Mouse (Mus musculus): ENCODE measurements around the gene Supt20. TPM values are rescaled to one million over a fixed set of nuclear protein-coding genes. Genes with fewer than 3 reads are reported as not detected.

The Supt20 gene
- polyA plus RNA-seq, 1 experiment from 2014 or later = 101 TPM

- peaks cover 97% of the 10 kb centered on the region for H3K36me3 ChIP-seq (replicated peaks)
Measured at GRCm38 (mm10) chr3:54717348-54717747, 24.7 kb downstream of the Supt20 start.

DNA sequence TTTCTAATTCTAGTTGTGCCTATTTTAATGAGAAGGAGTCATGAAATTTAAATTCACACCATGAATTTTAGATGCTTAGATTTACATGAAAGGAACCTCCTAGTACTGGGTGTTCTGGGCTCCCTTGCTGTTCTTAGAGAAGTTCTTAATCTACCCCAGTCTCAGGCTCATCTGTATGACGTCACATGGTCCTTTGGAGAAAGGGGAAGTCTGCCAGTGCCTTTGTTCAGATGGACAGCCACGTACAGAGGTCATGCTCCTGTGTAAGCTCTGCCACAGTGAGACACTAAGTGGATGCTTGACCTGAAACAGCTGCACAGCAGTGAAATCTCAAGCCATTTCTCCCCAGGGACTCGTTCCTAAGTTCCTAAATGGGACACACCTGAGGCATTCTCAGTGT lies 26.3 kb downstream of the Supt20 start:
- WGBS = 74% methylated on average over 3 of the region's 3 CpGs
- DNase-seq (ENCODE audit: extremely low spot score, low spot score) = no peak
- H3K36me3 ChIP-seq (replicated peaks) = peaks cover 97% of the 10 kb centered on the region

More at GRCm38 (mm10) chr3:54717348-54717747, 24.7 kb downstream of the Supt20 start:
- Histone ChIP-seq H3K9me3 (no peaks in the 10 kb centered on the region), H3K4me3 (no peak overlapping the region), H3K4me1 (no peaks in the 10 kb centered on the region), H3K27ac (no peak overlapping the region), H3K27me3 (ENCODE audit: poor library complexity, severe bottlenecking) (no peaks in the 10 kb centered on the region)
- DNase-seq (ENCODE audit: extremely low spot score, low spot score) = no peak
- 93% methylated on average over 6 of the region's 6 CpGs for WGBS

GRCm38 (mm10) chr3:54723741-54724500 lies 31.3 kb downstream of the Supt20 start:
- no peaks in the 10 kb centered on the region for H3K27me3 ChIP-seq (ENCODE audit: poor library complexity, severe bottlenecking)
- peaks cover 95% of the 10 kb centered on the region for H3K36me3 ChIP-seq (replicated peaks)
- H3K9me3 ChIP-seq = no peaks in the 10 kb centered on the region
- no peak for DNase-seq (ENCODE audit: extremely low spot score, low spot score)
- WGBS = 90% methylated on average over 10 of the region's 10 CpGs
- H3K4me1 ChIP-seq = no peaks in the 10 kb centered on the region
- no peak overlapping the region for H3K27ac ChIP-seq
- H3K4me3 ChIP-seq = no peak overlapping the region

More for the DNA sequence above, 26.3 kb downstream of the Supt20 start:
- no peak overlapping the region for H3K27ac ChIP-seq
- no peaks in the 10 kb centered on the region for H3K4me1 ChIP-seq
- no peaks in the 10 kb centered on the region for H3K27me3 ChIP-seq (ENCODE audit: poor library complexity, severe bottlenecking)
- H3K4me3 ChIP-seq = no peak overlapping the region
- no peaks in the 10 kb centered on the region for H3K9me3 ChIP-seq

DNA sequence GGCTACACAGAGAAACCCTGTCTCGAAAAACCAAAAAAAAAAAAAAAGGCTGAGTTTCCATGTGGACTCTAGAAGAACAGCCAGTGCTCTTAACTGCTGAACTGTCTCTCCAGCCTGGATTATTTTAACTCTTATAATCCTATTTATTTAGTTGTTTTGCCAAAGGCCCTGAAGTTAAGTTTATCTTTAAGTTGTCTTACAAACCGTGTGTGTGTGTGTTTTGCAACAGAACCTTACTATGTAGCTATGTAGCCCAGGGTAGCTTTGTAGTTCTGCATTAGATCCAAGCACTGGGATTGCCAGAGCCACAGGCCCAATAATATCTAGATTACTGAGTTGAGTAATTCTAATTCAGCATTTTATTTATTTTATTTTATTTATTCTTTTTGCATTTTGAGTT lies 32.7 kb downstream of the Supt20 start:
- no peak for DNase-seq (ENCODE audit: extremely low spot score, low spot score)
- H3K9me3 ChIP-seq = no peaks in the 10 kb centered on the region
- no peak overlapping the region for H3K27ac ChIP-seq
- no peaks in the 10 kb centered on the region for H3K4me1 ChIP-seq
- no peaks in the 10 kb centered on the region for H3K27me3 ChIP-seq (ENCODE audit: poor library complexity, severe bottlenecking)
- 85% methylated on average over 2 of the region's 2 CpGs for WGBS
- H3K36me3 ChIP-seq (replicated peaks) = peaks cover 97% of the 10 kb centered on the region
- H3K4me3 ChIP-seq = no peak overlapping the region

DNA sequence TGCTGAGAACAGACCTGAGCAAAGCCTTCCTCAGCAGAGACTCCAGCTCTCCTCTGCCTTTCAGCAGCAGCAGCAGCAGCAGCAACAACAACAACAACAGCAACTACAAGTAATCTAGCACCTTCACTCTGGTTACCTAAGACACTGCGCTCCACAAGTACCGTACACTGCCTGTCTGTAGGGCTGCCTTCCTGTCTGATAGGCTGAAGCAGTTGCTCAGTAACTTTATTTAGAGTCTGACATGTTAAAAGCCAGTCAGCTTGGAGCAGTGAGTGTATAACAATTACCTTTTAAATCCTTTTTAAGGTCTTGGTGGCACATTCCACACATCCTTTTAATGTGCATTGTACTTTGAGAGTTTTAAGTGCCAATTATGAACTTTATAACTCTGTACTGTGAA lies 35.0 kb downstream of the Supt20 start:
- Histone ChIP-seq H3K4me3 (no peak overlapping the region), H3K27me3 (ENCODE audit: poor library complexity, severe bottlenecking) (no peaks in the 10 kb centered on the region), H3K9me3 (no peaks in the 10 kb centered on the region), H3K36me3 (replicated peaks) (peaks cover 97% of the 10 kb centered on the region), H3K27ac (no peak overlapping the region), H3K4me1 (no peaks in the 10 kb centered on the region)
- 98% methylated on average over 2 of the region's 2 CpGs for WGBS
- no peak for DNase-seq (ENCODE audit: extremely low spot score, low spot score)

- 89% methylated on average over 6 of the region's 6 CpGs for WGBS
- H3K4me1 ChIP-seq = no peaks in the 10 kb centered on the region
- H3K27me3 ChIP-seq (ENCODE audit: poor library complexity, severe bottlenecking) = no peaks in the 10 kb centered on the region
- H3K27ac ChIP-seq = no peak overlapping the region
- no peak for DNase-seq (ENCODE audit: extremely low spot score, low spot score)
- no peak overlapping the region for H3K4me3 ChIP-seq
- no peaks in the 10 kb centered on the region for H3K9me3 ChIP-seq
- peaks cover 97% of the 10 kb centered on the region for H3K36me3 ChIP-seq (replicated peaks)
Measured at GRCm38 (mm10) chr3:54728100-54728499, 35.5 kb downstream of the Supt20 start.

- WGBS = 93% methylated on average over 8 of the region's 8 CpGs
- no peak overlapping the region for H3K4me3 ChIP-seq
- H3K9me3 ChIP-seq = no peaks in the 10 kb centered on the region
- H3K27me3 ChIP-seq (ENCODE audit: poor library complexity, severe bottlenecking) = no peaks in the 10 kb centered on the region
- H3K4me1 ChIP-seq = peaks cover 14% of the 10 kb centered on the region
- no peak overlapping the region for H3K27ac ChIP-seq
- DNase-seq (ENCODE audit: extremely low spot score, low spot score) = no peak
- H3K36me3 ChIP-seq (replicated peaks) = peaks cover 68% of the 10 kb centered on the region
Measured at GRCm38 (mm10) chr3:54731626-54732150, 39.1 kb downstream of the Supt20 start.

DNA sequence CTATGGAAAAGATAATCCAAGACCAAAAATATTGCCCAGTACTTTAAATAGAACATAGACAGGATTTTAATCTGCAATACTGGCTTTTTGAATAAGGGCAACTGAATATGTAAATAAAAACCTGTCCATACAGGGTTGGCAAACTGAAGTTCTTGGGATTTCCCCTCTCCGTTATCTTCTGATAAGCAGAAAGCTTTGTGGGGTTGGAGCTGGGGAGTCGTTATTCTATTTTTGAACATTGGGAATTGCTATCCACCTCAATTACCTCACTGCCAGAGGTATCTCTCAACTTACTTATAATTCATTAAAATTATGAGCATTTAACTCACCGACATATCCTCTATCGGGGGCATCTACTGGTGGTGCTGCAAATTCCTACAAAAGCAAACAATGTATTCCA lies 39.8 kb downstream of the Supt20 start:
- no peak overlapping the region for H3K4me3 ChIP-seq
- no peak for DNase-seq (ENCODE audit: extremely low spot score, low spot score)
- 97% methylated on average over 4 of the region's 4 CpGs for WGBS
- no peak overlapping the region for H3K27ac ChIP-seq
- H3K9me3 ChIP-seq = no peaks in the 10 kb centered on the region
- peaks cover 62% of the 10 kb centered on the region for H3K36me3 ChIP-seq (replicated peaks)
- H3K27me3 ChIP-seq (ENCODE audit: poor library complexity, severe bottlenecking) = no peaks in the 10 kb centered on the region
- peaks cover 14% of the 10 kb centered on the region for H3K4me1 ChIP-seq

GRCm38 (mm10) chr3:54734411-54735246 lies 42.0 kb downstream of the Supt20 start:
- peak; percentile 91 for DNase-seq (ENCODE audit: extremely low spot score, low spot score)
- Histone ChIP-seq H3K4me1 (peaks cover 14% of the 10 kb centered on the region), H3K27ac (peak overlapping the region; percentile 98), H3K36me3 (replicated peaks) (peaks cover 61% of the 10 kb centered on the region), H3K27me3 (ENCODE audit: poor library complexity, severe bottlenecking) (no peaks in the 10 kb centered on the region), H3K9me3 (no peaks in the 10 kb centered on the region), H3K4me3 (peak overlapping the region; percentile 96)
- WGBS = under 1% methylated on average over 84 of the region's 84 CpGs

DNA sequence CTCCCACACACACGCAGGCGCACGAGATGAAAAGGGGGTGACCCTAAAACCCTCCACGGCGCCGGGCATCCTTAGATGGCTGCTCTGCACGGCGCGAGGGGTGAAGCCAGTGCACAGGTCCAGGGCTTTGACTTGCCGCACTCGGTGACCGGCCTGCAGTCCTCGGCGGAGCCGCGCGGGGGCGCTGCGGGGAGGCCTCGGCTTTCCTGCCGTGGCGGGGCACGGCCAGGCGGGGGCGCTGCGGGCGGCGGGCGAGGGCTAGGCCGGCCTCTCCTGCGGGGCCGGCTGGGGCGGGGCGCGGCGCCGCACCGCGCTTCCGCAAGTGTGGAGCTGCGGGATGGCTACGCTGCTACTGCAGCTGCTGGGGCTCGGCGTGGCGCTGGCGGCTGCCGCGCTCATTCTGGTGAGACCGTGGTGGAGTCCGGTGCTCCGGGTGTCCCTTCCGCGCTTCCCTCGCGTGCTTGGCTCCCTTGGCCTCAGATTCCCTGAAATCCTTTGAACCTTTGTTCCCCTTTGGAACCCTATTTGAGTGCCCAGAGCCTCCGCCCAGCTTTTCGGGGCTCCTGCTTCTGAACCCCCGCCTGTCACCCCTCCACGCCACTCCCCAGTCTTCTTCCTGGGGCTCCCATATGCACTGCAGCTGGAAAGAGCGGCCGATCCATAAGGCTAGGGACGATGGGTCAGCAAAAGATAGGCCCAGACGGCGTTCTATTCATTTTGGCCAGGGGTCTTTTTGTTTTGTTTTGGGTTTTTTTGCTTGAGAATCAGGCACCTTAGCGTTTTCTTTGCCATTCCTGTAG lies 42.8 kb downstream of the Supt20 start, which contains the start of the genes Exosc8 and Alg5:
Exosc8 (minus strand) TSS at position 147 of the 800 bp plus-strand sequence.
Alg5 (plus strand) TSS at position 293 of the 800 bp plus-strand sequence.
- Histone ChIP-seq H3K9me3 (no peaks in the 10 kb centered on the region), H3K36me3 (replicated peaks) (peaks cover 61% of the 10 kb centered on the region), H3K4me1 (peaks cover 14% of the 10 kb centered on the region), H3K27me3 (ENCODE audit: poor library complexity, severe bottlenecking) (no peaks in the 10 kb centered on the region), H3K4me3 (peak within 1 kb of the TSS; percentile 96), H3K27ac (peak within 1 kb of the TSS; percentile 98)
- DNase-seq (ENCODE audit: extremely low spot score, low spot score) = peak; percentile 92
- WGBS = 1% methylated on average over 61 of the region's 65 CpGs

DNA sequence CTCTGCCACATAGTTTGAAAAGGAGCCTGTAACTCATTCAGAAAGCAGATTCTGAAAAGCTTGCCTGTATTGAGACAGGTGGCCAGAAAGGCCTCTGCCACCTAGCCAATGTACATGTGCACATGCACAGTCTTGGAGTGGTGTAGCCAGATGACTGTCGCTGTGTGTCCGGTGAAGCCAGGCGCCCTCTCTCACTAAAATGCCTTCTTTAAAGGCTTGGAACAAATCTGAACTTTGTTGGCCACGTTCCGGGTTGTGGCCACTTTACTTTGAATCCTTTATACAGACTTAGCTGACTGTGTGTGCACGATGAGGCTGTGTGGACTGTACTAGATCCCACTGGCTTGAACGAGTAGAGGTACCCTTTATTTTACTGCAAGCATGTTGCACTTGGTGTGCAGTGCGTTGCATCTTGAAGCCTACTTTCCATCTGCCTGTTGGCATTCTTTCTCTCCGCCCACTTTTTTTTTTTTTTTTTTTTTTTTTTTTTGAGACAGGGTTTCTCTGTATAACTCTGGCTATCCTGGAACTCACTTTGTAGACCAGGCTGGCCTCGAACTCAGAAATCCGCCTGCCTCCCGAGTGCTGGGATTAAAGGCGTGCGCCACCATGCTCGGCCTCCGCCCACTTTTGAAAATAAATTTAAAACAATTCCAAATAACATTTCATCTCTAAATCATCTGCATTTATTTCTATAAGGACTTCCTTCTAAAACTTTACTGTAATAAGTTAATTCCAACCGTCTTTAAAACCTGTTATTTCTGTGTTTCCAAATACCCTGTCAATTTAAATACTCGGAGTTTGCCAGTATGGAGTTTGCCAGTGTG lies 43.7 kb downstream of the Supt20 start:
- H3K27me3 ChIP-seq (ENCODE audit: poor library complexity, severe bottlenecking) = no peaks in the 10 kb centered on the region
- no peaks in the 10 kb centered on the region for H3K9me3 ChIP-seq
- H3K27ac ChIP-seq = peak overlapping the region; percentile 98
- peaks cover 14% of the 10 kb centered on the region for H3K4me1 ChIP-seq
- 62% methylated on average over 18 of the region's 18 CpGs for WGBS
- peak overlapping the region; percentile 96 for H3K4me3 ChIP-seq
- no peak for DNase-seq (ENCODE audit: extremely low spot score, low spot score)
- H3K36me3 ChIP-seq (replicated peaks) = peaks cover 60% of the 10 kb centered on the region
